Mouse (Mus musculus): ENCODE measurements around the gene Zfp568. TPM values are rescaled to one million over a fixed set of nuclear protein-coding genes. Genes with fewer than 3 reads are reported as not detected.

Gene Zfp568
- total RNA-seq, 1 experiment from 2014 or later = 21.7 TPM

- ATAC-seq (replicated peaks in 1 of 2; ENCODE audit: insufficient read depth in 1 of 2, low FRiP score in 2 of 2, low TSS enrichment in 1 of 2, low read depth in 1 of 2, poor library complexity in 2 of 2, severe bottlenecking in 2 of 2) = no peak
Measured at GRCm38 (mm10) chr7:30027331-30027730, 43.6 kb downstream of the Zfp568 start.

- ATAC-seq (replicated peaks in 1 of 2; ENCODE audit: insufficient read depth in 1 of 2, low FRiP score in 2 of 2, low TSS enrichment in 1 of 2, low read depth in 1 of 2, poor library complexity in 2 of 2, severe bottlenecking in 2 of 2) = no peak
Measured at GRCm38 (mm10) chr7:30028572-30028971, 44.8 kb downstream of the Zfp568 start.

DNA sequence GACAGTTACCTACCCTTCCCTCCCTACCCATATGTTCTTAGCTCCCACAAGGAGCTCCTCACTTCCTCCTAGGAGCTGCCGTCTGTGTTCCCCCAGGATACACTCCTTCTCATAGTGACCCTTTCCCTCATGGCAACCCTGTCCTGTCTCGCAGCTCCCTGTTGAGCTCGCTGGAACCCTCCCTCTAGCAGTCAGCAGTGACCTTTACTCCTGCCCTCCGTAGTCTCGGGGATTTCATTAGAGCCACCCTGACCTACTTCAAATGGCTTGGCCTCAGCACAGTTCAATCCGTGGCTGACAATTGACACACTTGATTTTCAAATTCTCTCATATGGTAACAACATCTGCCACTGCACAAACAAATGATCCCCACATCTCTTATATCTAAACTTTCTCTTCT lies 46.9 kb downstream of the Zfp568 start:
- ATAC-seq (replicated peaks in 1 of 2; ENCODE audit: insufficient read depth in 1 of 2, low FRiP score in 2 of 2, low TSS enrichment in 1 of 2, low read depth in 1 of 2, poor library complexity in 2 of 2, severe bottlenecking in 2 of 2) = no peak

GRCm38 (mm10) chr7:30031379-30031778 lies 47.6 kb downstream of the Zfp568 start:
- ATAC-seq (replicated peaks in 1 of 2; ENCODE audit: insufficient read depth in 1 of 2, low FRiP score in 2 of 2, low TSS enrichment in 1 of 2, low read depth in 1 of 2, poor library complexity in 2 of 2, severe bottlenecking in 2 of 2) = no peak

- no peak for ATAC-seq (replicated peaks in 1 of 2; ENCODE audit: insufficient read depth in 1 of 2, low FRiP score in 2 of 2, low TSS enrichment in 1 of 2, low read depth in 1 of 2, poor library complexity in 2 of 2, severe bottlenecking in 2 of 2)
Measured at GRCm38 (mm10) chr7:30034331-30034730, 50.6 kb downstream of the Zfp568 start.

DNA sequence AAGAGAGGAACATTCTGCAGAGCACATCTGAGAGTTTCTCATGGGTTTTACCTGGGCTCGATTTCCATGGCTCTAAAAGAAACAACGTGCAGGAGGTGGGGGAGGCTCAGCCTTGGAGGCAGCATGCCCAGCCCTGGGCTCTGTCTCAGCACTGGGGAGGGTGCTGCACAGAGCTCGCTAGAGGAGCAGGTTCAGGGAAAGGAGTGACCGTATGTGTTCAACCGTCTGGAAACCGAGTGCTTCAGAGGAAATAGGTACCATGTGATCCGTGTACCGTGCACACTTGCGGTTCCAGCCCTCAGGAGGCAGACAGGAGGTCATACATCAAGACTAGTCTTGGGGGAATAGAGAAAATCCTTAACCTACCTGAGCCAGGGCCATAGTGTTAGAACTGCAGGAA lies 60.6 kb downstream of the Zfp568 start:
- peak; percentile 27 to 56; a peak in 2 of 4 replicates for ATAC-seq (replicated peaks in 1 of 2; ENCODE audit: insufficient read depth in 1 of 2, low FRiP score in 2 of 2, low TSS enrichment in 1 of 2, low read depth in 1 of 2, poor library complexity in 2 of 2, severe bottlenecking in 2 of 2)

- no peak for ATAC-seq (replicated peaks in 1 of 2; ENCODE audit: insufficient read depth in 1 of 2, low FRiP score in 2 of 2, low TSS enrichment in 1 of 2, low read depth in 1 of 2, poor library complexity in 2 of 2, severe bottlenecking in 2 of 2)
Measured at GRCm38 (mm10) chr7:30048126-30048525, 64.4 kb downstream of the Zfp568 start.

- ATAC-seq (replicated peaks in 1 of 2; ENCODE audit: insufficient read depth in 1 of 2, low FRiP score in 2 of 2, low TSS enrichment in 1 of 2, low read depth in 1 of 2, poor library complexity in 2 of 2, severe bottlenecking in 2 of 2) = peak; percentile 99
Measured at GRCm38 (mm10) chr7:30050882-30051548, 67.3 kb downstream of the Zfp568 start, which contains the start of gene Zfp14. Gene Zfp14 (minus strand): TSS chr7:30051380.

- no peak for ATAC-seq (replicated peaks in 1 of 2; ENCODE audit: insufficient read depth in 1 of 2, low FRiP score in 2 of 2, low TSS enrichment in 1 of 2, low read depth in 1 of 2, poor library complexity in 2 of 2, severe bottlenecking in 2 of 2)
Measured at GRCm38 (mm10) chr7:30053591-30053990, 69.8 kb downstream of the Zfp568 start.

DNA sequence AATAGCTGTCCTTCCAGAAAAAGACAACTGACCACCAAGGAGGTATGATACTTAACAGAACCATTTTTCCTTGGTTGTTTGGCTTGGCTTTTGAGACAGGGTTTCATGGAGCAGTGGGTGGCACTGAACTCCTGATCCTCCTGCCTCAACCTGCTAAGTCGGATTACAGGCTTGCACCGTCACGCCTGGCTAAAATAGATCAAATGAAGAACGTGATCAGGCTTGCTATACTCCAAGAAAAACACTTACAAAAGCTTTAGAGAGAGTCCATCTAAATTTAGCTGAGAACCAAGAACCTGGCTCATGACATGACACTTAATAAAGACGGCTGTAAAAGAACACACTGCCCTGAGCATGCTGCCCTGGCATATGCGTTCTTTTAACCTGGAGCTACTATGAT lies 76.6 kb downstream of the Zfp568 start:
- no peak for ATAC-seq (replicated peaks in 1 of 2; ENCODE audit: insufficient read depth in 1 of 2, low FRiP score in 2 of 2, low TSS enrichment in 1 of 2, low read depth in 1 of 2, poor library complexity in 2 of 2, severe bottlenecking in 2 of 2)

GRCm38 (mm10) chr7:30062478-30062877 lies 78.7 kb downstream of the Zfp568 start:
- ATAC-seq (replicated peaks in 1 of 2; ENCODE audit: insufficient read depth in 1 of 2, low FRiP score in 2 of 2, low TSS enrichment in 1 of 2, low read depth in 1 of 2, poor library complexity in 2 of 2, severe bottlenecking in 2 of 2) = no peak

DNA sequence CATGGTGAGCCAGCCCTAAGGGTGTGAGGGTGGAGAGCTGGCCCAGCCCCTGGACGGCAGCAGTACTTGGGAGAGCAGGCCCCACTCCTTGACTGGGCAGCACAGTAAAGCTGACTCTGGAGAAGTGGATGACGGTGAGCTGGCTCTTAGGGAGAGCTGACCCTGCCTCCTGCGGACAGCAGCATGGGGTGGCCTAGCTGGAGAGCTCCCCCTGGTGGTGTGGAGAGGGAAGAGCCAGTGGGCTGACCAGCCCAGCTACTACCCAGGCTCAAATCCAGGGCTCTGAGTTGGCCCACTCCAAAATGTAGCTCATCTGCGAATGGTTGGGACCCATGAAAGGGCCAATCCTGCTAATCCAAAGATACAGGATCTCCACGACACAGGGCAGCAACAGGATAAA lies 80.9 kb downstream of the Zfp568 start:
- no peak for ATAC-seq (replicated peaks in 1 of 2; ENCODE audit: insufficient read depth in 1 of 2, low FRiP score in 2 of 2, low TSS enrichment in 1 of 2, low read depth in 1 of 2, poor library complexity in 2 of 2, severe bottlenecking in 2 of 2)

- ATAC-seq (replicated peaks in 1 of 2; ENCODE audit: insufficient read depth in 1 of 2, low FRiP score in 2 of 2, low TSS enrichment in 1 of 2, low read depth in 1 of 2, poor library complexity in 2 of 2, severe bottlenecking in 2 of 2) = peak; percentile 92 to 95
Measured at GRCm38 (mm10) chr7:30072146-30073028, 88.6 kb downstream of the Zfp568 start, which contains the start of gene Zfp82. Gene Zfp82 (minus strand): TSS chr7:30072900.

Other genes starting within 250 kb of the Zfp568 start
- 22.1 and 29.1 TPM in 2 replicates for gene Zfp84, start 215.4 kb upstream of the Zfp568 start, total RNA-seq (2017)
- 2.4 and 3.9 TPM in 2 replicates for gene Zfp30, start 200.0 kb upstream of the Zfp568 start, total RNA-seq (2017)
- 13.8 and 17.4 TPM in 2 replicates for gene Zfp790, start 167.8 kb upstream of the Zfp568 start, total RNA-seq (2017)
- gene Zfp940, start 130.3 kb upstream of the Zfp568 start, total RNA-seq (2017) = 6.1 and 7.4 TPM in 2 replicates
- 2.6 and 6.1 TPM in 2 replicates for gene Zfp420, start 124.0 kb upstream of the Zfp568 start, total RNA-seq (2017)
- gene Zfp27, start 77.4 kb upstream of the Zfp568 start, total RNA-seq (2017) = 11.9 and 20.2 TPM in 2 replicates
- gene Zfp383, start 75.7 kb upstream of the Zfp568 start, total RNA-seq (2017) = 2.2 and 4.5 TPM in 2 replicates
- gene Zfp74, start 29.9 kb upstream of the Zfp568 start, total RNA-seq (2017) = 11.7 and 15.1 TPM in 2 replicates
- 3.5 and 4.3 TPM in 2 replicates for gene Zfp14, start 67.4 kb downstream of the Zfp568 start, total RNA-seq (2017)
- 4.4 and 6.6 TPM in 2 replicates for gene Zfp82, start 88.9 kb downstream of the Zfp568 start, total RNA-seq (2017)
- not detected in 2 replicates for gene Gm26920, start 106.5 kb downstream of the Zfp568 start, total RNA-seq (2017)
- gene Zfp566, start 106.6 kb downstream of the Zfp568 start, total RNA-seq (2017) = 7.3 and 8.1 TPM in 2 replicates
- gene Zfp260, start 110.8 kb downstream of the Zfp568 start, total RNA-seq (2017) = 55.7 and 56.5 TPM in 2 replicates
- gene Zfp382, start 138.0 kb downstream of the Zfp568 start, total RNA-seq (2017) = 7.9 and 8.3 TPM in 2 replicates
- 117 and 134 TPM in 2 replicates for gene Zfp146, start 185.8 kb downstream of the Zfp568 start, total RNA-seq (2017)
- gene Cox7a1, start 200.2 kb downstream of the Zfp568 start, total RNA-seq (2017) = not detected in 2 replicates
- gene Capns1, start 214.9 kb downstream of the Zfp568 start, total RNA-seq (2017) = 215 and 230 TPM in 2 replicates
- gene Polr2i, start 248.0 kb downstream of the Zfp568 start, total RNA-seq (2017) = 41.9 and 45.3 TPM in 2 replicates
- gene Tbcb, start 248.3 kb downstream of the Zfp568 start, total RNA-seq (2017) = 24.8 and 35.0 TPM in 2 replicates

Measured in hematopoietic stem cell, adult 5-6 weeks (primary cell).